Mouse (Mus musculus): ENCODE data around the gene Ppp2r2c. TPM values are rescaled to one million over a fixed set of nuclear protein-coding genes. Genes with fewer than 3 reads are reported as not detected.
A peak's percentile ranks its signal among the peaks of the same experiment; 100 is the strongest.

The Ppp2r2c gene
- polyA plus RNA-seq, 1 experiment from 2014 or later = 0.03 TPM

DNA sequence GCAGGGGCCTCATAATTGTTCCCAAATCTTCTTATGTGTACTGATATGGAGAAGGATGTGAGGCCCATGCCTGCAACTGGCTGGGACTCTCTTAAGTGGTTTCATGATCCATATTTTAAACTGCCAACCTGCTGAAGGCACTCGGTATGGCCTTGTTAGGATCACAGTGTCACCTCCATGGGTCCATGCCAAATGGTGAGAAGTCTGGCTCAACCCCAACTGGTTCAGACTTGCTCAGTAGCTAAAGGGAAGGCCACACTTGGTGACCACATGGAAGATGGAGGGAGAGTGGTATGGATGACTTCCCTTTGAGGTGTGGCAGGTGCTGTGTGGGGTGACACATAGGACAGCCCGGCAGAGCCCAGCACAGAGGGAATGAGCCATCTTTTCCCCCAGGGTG is 9.3 kb downstream of the Ppp2r2c start:
- no peak for DNase-seq (ENCODE audit: low spot score)
- Histone ChIP-seq H3K4me1 (no peaks in the 10 kb centered on the region), H3K36me3 (no peaks in the 10 kb centered on the region), H3K27me3 (ENCODE audit: insufficient read depth, poor library complexity, severe bottlenecking) (peaks cover 69% of the 10 kb centered on the region), H3K9me3 (no peaks in the 10 kb centered on the region), H3K4me3 (no peak overlapping the region), H3K27ac (no peak overlapping the region)
- WGBS = 64% methylated on average over 2 of the region's 2 CpGs

DNA sequence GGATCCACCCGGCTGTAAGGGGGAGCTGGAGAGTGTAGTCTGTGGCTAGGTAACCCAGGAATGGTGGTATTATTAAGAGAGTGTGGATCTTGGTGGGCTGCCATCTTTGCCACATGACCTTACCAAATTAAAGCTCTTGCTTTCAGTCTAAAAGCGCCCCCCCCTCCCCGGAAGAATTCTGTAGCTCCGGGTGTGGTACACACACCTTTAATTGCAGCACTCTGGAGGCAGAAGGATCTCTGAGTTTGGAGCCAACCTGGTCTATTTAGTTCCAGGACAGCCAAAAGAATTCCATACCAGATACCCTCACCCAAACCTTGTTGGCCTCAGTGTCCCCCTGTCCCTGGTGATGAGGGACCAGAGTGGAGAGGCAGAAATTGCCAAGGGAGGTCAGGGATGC is 10.5 kb downstream of the Ppp2r2c start:
- Histone ChIP-seq H3K36me3 (no peaks in the 10 kb centered on the region), H3K27me3 (ENCODE audit: insufficient read depth, poor library complexity, severe bottlenecking) (peaks cover 57% of the 10 kb centered on the region), H3K4me1 (no peaks in the 10 kb centered on the region), H3K4me3 (no peak overlapping the region), H3K9me3 (no peaks in the 10 kb centered on the region), H3K27ac (no peak overlapping the region)
- no peak for DNase-seq (ENCODE audit: low spot score)
- WGBS = 73% methylated on average over 4 of the region's 4 CpGs

- no peak overlapping the region for H3K4me3 ChIP-seq
- no peak for DNase-seq (ENCODE audit: low spot score)
- H3K4me1 ChIP-seq = no peaks in the 10 kb centered on the region
- 88% methylated on average over 5 of the region's 5 CpGs for WGBS
- peaks cover 41% of the 10 kb centered on the region for H3K27me3 ChIP-seq (ENCODE audit: insufficient read depth, poor library complexity, severe bottlenecking)
- no peaks in the 10 kb centered on the region for H3K9me3 ChIP-seq
- no peaks in the 10 kb centered on the region for H3K36me3 ChIP-seq
- H3K27ac ChIP-seq = no peak overlapping the region
Measured at GRCm38 (mm10) chr5:36880622-36881021, 12.3 kb downstream of the Ppp2r2c start.

DNA sequence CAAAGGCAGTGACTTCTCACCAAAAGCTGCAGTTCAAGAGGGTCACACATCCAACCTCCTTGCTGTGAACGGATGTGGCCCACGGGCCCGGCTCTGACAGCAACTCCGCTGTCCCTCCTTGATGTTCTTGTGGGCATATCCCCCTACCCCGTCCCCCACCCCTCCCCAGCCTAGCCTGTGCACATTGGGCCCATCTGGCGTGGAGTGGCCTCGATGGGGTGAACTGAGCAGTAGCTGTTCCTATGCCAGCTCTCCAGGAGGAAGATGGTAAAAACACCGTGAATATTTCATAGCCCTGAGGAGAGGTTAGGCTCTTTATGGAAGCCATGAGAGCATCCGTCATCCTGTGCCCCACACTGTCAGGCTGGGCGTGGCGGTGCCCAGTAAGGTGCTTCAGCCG is 15.2 kb downstream of the Ppp2r2c start:
- Histone ChIP-seq H3K27ac (no peak overlapping the region), H3K27me3 (ENCODE audit: insufficient read depth, poor library complexity, severe bottlenecking) (peaks cover 30% of the 10 kb centered on the region; the same call in 1 of the 2 replicates), H3K4me1 (peaks cover 9% of the 10 kb centered on the region; the same call in 1 of the 2 replicates), H3K9me3 (no peaks in the 10 kb centered on the region), H3K4me3 (no peak overlapping the region), H3K36me3 (no peaks in the 10 kb centered on the region)
- 78% methylated on average over 12 of the region's 12 CpGs for WGBS
- no peak for DNase-seq (ENCODE audit: low spot score)

- DNase-seq (ENCODE audit: low spot score) = no peak
- H3K36me3 ChIP-seq = no peaks in the 10 kb centered on the region
- H3K4me3 ChIP-seq = no peak overlapping the region
- peaks cover 27% of the 10 kb centered on the region; the same call in 1 of the 2 replicates for H3K27me3 ChIP-seq (ENCODE audit: insufficient read depth, poor library complexity, severe bottlenecking)
- 65% methylated on average over 1 of the region's 1 CpGs for WGBS
- peaks cover 9% of the 10 kb centered on the region; the same call in 1 of the 2 replicates for H3K4me1 ChIP-seq
- no peaks in the 10 kb centered on the region for H3K9me3 ChIP-seq
- no peak overlapping the region for H3K27ac ChIP-seq
Measured at GRCm38 (mm10) chr5:36885067-36885466, 16.8 kb downstream of the Ppp2r2c start.

DNA sequence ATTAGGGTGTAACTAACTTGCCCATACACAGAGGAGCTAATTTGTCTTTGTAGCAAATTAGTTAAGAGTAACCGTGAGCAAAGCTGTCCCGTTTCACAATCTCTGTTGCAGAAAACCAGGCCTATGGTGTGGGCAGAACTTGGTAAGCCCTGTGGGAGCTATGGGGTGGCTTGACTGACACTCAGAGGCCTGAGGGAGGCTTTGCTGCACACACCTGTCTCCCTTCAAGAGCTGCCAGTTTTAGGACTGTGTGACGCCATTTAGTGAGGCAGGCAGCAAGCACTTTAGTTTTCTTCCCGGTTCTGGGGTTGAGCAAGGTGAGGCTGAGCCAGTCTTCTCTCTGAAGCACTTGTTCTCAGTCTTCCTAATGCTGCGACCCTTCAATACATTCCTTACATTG is 17.3 kb downstream of the Ppp2r2c start:
- H3K36me3 ChIP-seq = no peaks in the 10 kb centered on the region
- DNase-seq (ENCODE audit: low spot score) = no peak
- 78% methylated on average over 5 of the region's 5 CpGs for WGBS
- peaks cover 22% of the 10 kb centered on the region; the same call in 1 of the 2 replicates for H3K27me3 ChIP-seq (ENCODE audit: insufficient read depth, poor library complexity, severe bottlenecking)
- H3K9me3 ChIP-seq = no peaks in the 10 kb centered on the region
- H3K4me3 ChIP-seq = no peak overlapping the region
- H3K4me1 ChIP-seq = peaks cover 12% of the 10 kb centered on the region
- no peak overlapping the region for H3K27ac ChIP-seq

DNA sequence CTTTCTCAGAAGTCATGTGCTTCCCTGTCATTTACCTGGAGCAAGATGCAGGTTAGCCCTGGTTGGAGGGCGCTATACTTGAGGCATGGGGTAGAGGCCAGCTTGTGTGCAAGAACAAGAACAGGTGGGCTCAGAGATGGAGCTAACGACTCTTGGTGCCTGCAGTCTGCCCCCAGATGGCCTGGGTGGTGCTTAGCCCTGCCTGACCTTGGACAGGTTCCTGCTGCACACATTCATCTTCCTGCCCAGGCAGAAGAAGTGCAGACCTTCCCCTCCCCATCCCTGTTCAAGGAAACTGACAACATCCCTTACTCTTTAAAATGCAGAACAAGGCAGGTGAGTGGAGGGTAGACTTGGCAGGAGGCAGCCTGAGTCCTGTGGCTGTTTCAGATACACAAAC is 18.0 kb downstream of the Ppp2r2c start:
- 65% methylated on average over 2 of the region's 2 CpGs for WGBS

GRCm38 (mm10) chr5:36886852-36887283 is 18.6 kb downstream of the Ppp2r2c start:
- H3K4me3 ChIP-seq = no peak overlapping the region
- DNase-seq (ENCODE audit: low spot score) = no peak
- peaks cover 24% of the 10 kb centered on the region for H3K4me1 ChIP-seq
- no peaks in the 10 kb centered on the region for H3K36me3 ChIP-seq
- peaks cover 19% of the 10 kb centered on the region; the same call in 1 of the 2 replicates for H3K27me3 ChIP-seq (ENCODE audit: insufficient read depth, poor library complexity, severe bottlenecking)
- WGBS = 71% methylated on average over 7 of the region's 7 CpGs
- H3K9me3 ChIP-seq = no peaks in the 10 kb centered on the region
- no peak overlapping the region for H3K27ac ChIP-seq

More for the DNA sequence above, 18.0 kb downstream of the Ppp2r2c start:
- Histone ChIP-seq H3K27ac (no peak overlapping the region), H3K4me3 (no peak overlapping the region), H3K36me3 (no peaks in the 10 kb centered on the region), H3K4me1 (peaks cover 19% of the 10 kb centered on the region), H3K27me3 (ENCODE audit: insufficient read depth, poor library complexity, severe bottlenecking) (peaks cover 19% of the 10 kb centered on the region; the same call in 1 of the 2 replicates), H3K9me3 (no peaks in the 10 kb centered on the region)
- DNase-seq (ENCODE audit: low spot score) = no peak

- Histone ChIP-seq H3K27me3 (ENCODE audit: insufficient read depth, poor library complexity, severe bottlenecking) (peaks cover 19% of the 10 kb centered on the region; the same call in 1 of the 2 replicates), H3K4me3 (no peak overlapping the region), H3K4me1 (peaks cover 26% of the 10 kb centered on the region), H3K27ac (no peak overlapping the region), H3K36me3 (no peaks in the 10 kb centered on the region), H3K9me3 (no peaks in the 10 kb centered on the region)
- DNase-seq (ENCODE audit: low spot score) = no peak
- WGBS = 39% methylated on average over 9 of the region's 9 CpGs
Measured at GRCm38 (mm10) chr5:36887299-36887988, 19.1 kb downstream of the Ppp2r2c start.

GRCm38 (mm10) chr5:36888501-36888900 is 20.2 kb downstream of the Ppp2r2c start:
- H3K27ac ChIP-seq = no peak overlapping the region
- no peak overlapping the region for H3K4me3 ChIP-seq
- H3K27me3 ChIP-seq (ENCODE audit: insufficient read depth, poor library complexity, severe bottlenecking) = peaks cover 24% of the 10 kb centered on the region; the same call in 1 of the 2 replicates
- 84% methylated on average over 8 of the region's 8 CpGs for WGBS
- H3K36me3 ChIP-seq = no peaks in the 10 kb centered on the region
- peaks cover 26% of the 10 kb centered on the region for H3K4me1 ChIP-seq
- H3K9me3 ChIP-seq = no peaks in the 10 kb centered on the region
- no peak for DNase-seq (ENCODE audit: low spot score)

GRCm38 (mm10) chr5:36888911-36889310 is 20.6 kb downstream of the Ppp2r2c start:
- H3K27me3 ChIP-seq (ENCODE audit: insufficient read depth, poor library complexity, severe bottlenecking) = peaks cover 28% of the 10 kb centered on the region; the same call in 1 of the 2 replicates
- H3K27ac ChIP-seq = no peak overlapping the region
- DNase-seq (ENCODE audit: low spot score) = no peak
- H3K36me3 ChIP-seq = no peaks in the 10 kb centered on the region
- 86% methylated on average over 11 of the region's 11 CpGs for WGBS
- H3K9me3 ChIP-seq = no peaks in the 10 kb centered on the region
- H3K4me1 ChIP-seq = peaks cover 26% of the 10 kb centered on the region
- no peak overlapping the region for H3K4me3 ChIP-seq

DNA sequence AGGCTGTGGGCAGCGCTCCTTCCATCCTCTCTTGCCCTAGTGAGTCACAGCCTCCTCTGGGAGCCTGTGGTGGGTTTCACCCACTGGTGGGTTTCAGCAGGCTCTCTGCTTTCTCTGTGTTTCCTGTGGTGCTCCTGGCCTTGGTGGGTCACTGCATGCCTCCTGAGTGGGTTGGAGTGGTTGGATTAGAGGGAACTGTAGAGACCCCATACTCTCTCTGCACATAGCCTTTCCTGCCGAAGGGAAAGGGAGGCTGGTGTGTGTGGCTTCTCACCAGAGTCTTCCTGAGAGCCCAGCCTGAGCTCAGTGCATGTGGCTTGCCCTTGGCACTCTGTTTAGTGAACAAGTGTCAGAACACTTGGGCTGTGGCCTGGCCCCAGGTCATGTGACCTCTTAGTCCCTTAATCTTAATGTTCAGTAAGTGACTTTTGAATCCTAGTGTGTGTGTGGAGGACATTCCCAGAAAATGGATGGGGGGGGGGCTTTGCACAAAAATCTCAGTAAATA is 21.1 kb downstream of the Ppp2r2c start:
- WGBS = 85% methylated on average over 2 of the region's 2 CpGs
- Histone ChIP-seq H3K4me3 (no peak overlapping the region), H3K36me3 (no peaks in the 10 kb centered on the region), H3K27ac (no peak overlapping the region), H3K27me3 (ENCODE audit: insufficient read depth, poor library complexity, severe bottlenecking) (peaks cover 32% of the 10 kb centered on the region; the same call in 1 of the 2 replicates), H3K9me3 (no peaks in the 10 kb centered on the region), H3K4me1 (peaks cover 26% of the 10 kb centered on the region)
- no peak for DNase-seq (ENCODE audit: low spot score)

DNA sequence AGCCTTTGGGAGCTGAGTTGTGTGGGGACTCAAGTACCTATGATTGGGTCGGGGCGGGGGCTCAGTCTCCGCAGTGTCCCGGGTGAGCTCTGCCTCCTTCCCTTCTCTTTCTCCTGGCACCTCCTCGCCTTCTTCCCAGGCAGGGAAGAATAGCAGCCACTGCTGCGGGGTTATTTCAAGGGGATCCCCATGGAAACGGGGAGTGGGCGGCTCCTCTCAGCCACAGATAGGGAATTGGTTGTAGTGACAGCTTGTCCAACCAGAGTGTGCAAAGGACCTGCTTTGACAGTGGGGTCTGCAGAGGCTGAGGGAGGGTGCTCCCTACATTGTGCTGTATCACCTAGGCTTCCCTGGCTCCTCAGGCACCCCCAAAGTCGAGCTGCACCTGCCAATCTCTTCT is 22.5 kb downstream of the Ppp2r2c start:
- Histone ChIP-seq H3K4me3 (no peak overlapping the region), H3K9me3 (no peaks in the 10 kb centered on the region), H3K27me3 (ENCODE audit: insufficient read depth, poor library complexity, severe bottlenecking) (peaks cover 34% of the 10 kb centered on the region; the same call in 1 of the 2 replicates), H3K36me3 (no peaks in the 10 kb centered on the region), H3K4me1 (peaks cover 26% of the 10 kb centered on the region), H3K27ac (peak overlapping the region; percentile 56)
- WGBS = 36% methylated on average over 9 of the region's 9 CpGs
- DNase-seq (ENCODE audit: low spot score) = no peak
